Mouse (Mus musculus) hindbrain, embryonic 10.5 days (tissue): ENCODE data around the gene Hddc3. TPM values are rescaled to one million over a fixed set of nuclear protein-coding genes. Genes with fewer than 3 reads are reported as not detected.

Experiments
- DNase-seq: peaks from one replicate; pipeline ENCODE4 v3.0.0-alpha.2; 2017; ENCODE audit warnings: low spot score
- H3K27ac ChIP-seq: fragments of 300-500 bp; sonication (generic); 2 replicates; pipeline ENCODE4 v1.5.1; 2016; ENCODE audit warnings: mild to moderate bottlenecking, moderate library complexity
- H3K27me3 ChIP-seq: fragments of 300-500 bp; sonication (generic); 2 replicates; pipeline ENCODE4 v1.6.1; 2016; ENCODE audit warnings: mild to moderate bottlenecking; ENCODE audit not compliant: poor library complexity, insufficient read depth, severe bottlenecking
- H3K36me3 ChIP-seq: fragments of 300-500 bp; sonication (generic); 2 replicates; pipeline ENCODE4 v1.6.1; 2016; ENCODE audit warnings: mild to moderate bottlenecking, moderate library complexity
- H3K4me1 ChIP-seq: fragments of 300-500 bp; sonication (generic); replicated peaks from 2 replicates; pipeline ENCODE4 v1.6.1; 2016; ENCODE audit warnings: mild to moderate bottlenecking
- H3K4me3 ChIP-seq: fragments of 300-500 bp; sonication (generic); 2 replicates; pipeline ENCODE4 v1.5.1; 2016; ENCODE audit warnings: mild to moderate bottlenecking, moderate library complexity
- H3K9me3 ChIP-seq: fragments of 300-500 bp; sonication (generic); 2 replicates; pipeline ENCODE4 v1.6.1; 2016; ENCODE audit warnings: mild to moderate bottlenecking, moderate library complexity
- WGBS: fragments of 180-500 bp; shearing (Covaris S2); methylation state at CpG from one replicate; pipeline ENCODE4 v1.1.7; 2016; 5-methylcytosine and 5-hydroxymethylcytosine counted together
- polyA plus RNA-seq: library from polyadenylated mRNA; unstranded; fragments of >200 nt; fragmentation: Nextera tagmentation; extraction: Ambion mirVana; gene quantifications from 2 replicates; pipeline ENCODE4 v1.2.1, GENCODE M21; 2016

The Hddc3 gene
- polyA plus RNA-seq, 1 experiment from 2014 or later: 19.6 TPM

GRCm38 (mm10) chr7:80360435-80360834 lies 17.5 kb downstream of the Hddc3 start:
- Histone ChIP-seq H3K27me3 (no peaks in the 10 kb centered on the region), H3K27ac (no peak overlapping the region), H3K36me3 (peaks cover 95% of the 10 kb centered on the region), H3K9me3 (no peaks in the 10 kb centered on the region), H3K4me1 (peaks cover 21% of the 10 kb centered on the region), H3K4me3 (no peak overlapping the region)
- 81% methylated on average over 3 of the region's 3 CpGs for WGBS
- DNase-seq: no peak

GRCm38 (mm10) chr7:80365759-80366158 lies 22.9 kb downstream of the Hddc3 start:
- H3K27ac ChIP-seq: no peak overlapping the region
- 90% methylated on average over 2 of the region's 2 CpGs for WGBS
- no peak for DNase-seq
- no peak overlapping the region for H3K4me3 ChIP-seq
- no peaks in the 10 kb centered on the region for H3K9me3 ChIP-seq
- peaks cover 19% of the 10 kb centered on the region for H3K4me1 ChIP-seq
- peaks cover 75% of the 10 kb centered on the region for H3K36me3 ChIP-seq
- H3K27me3 ChIP-seq: no peaks in the 10 kb centered on the region

GRCm38 (mm10) chr7:80367232-80367631 lies 24.3 kb downstream of the Hddc3 start:
- Histone ChIP-seq H3K9me3 (no peaks in the 10 kb centered on the region), H3K36me3 (peaks cover 60% of the 10 kb centered on the region), H3K4me1 (peaks cover 19% of the 10 kb centered on the region), H3K27ac (no peak overlapping the region), H3K4me3 (no peak overlapping the region), H3K27me3 (no peaks in the 10 kb centered on the region; the same call in 1 of the 2 replicates)
- DNase-seq: no peak
- WGBS: 96% methylated on average over 7 of the region's 7 CpGs

GRCm38 (mm10) chr7:80368009-80368408 lies 25.1 kb downstream of the Hddc3 start:
- no peaks in the 10 kb centered on the region for H3K9me3 ChIP-seq
- no peak overlapping the region for H3K27ac ChIP-seq
- H3K36me3 ChIP-seq: peaks cover 53% of the 10 kb centered on the region
- no peaks in the 10 kb centered on the region; the same call in 1 of the 2 replicates for H3K27me3 ChIP-seq
- 87% methylated on average over 9 of the region's 9 CpGs for WGBS
- no peak for DNase-seq
- H3K4me3 ChIP-seq: no peak overlapping the region
- H3K4me1 ChIP-seq: peaks cover 19% of the 10 kb centered on the region

- 84% methylated on average over 20 of the region's 20 CpGs for WGBS
- peaks cover 44% of the 10 kb centered on the region for H3K36me3 ChIP-seq
Observed at GRCm38 (mm10) chr7:80368635-80369421, 25.9 kb downstream of the Hddc3 start.

GRCm38 (mm10) chr7:80369461-80369860 lies 26.6 kb downstream of the Hddc3 start:
- peaks cover 19% of the 10 kb centered on the region for H3K4me1 ChIP-seq
- WGBS: 72% methylated on average over 5 of the region's 5 CpGs
- no peaks in the 10 kb centered on the region for H3K9me3 ChIP-seq
- H3K36me3 ChIP-seq: peaks cover 38% of the 10 kb centered on the region
- no peak for DNase-seq
- peaks cover 5% of the 10 kb centered on the region; the same call in 1 of the 2 replicates for H3K27me3 ChIP-seq
- H3K27ac ChIP-seq: no peak overlapping the region
- H3K4me3 ChIP-seq: peak overlapping the region; percentile 94

More at GRCm38 (mm10) chr7:80368635-80369421, 25.9 kb downstream of the Hddc3 start:
- DNase-seq: no peak
- Histone ChIP-seq H3K27me3 (peaks cover 5% of the 10 kb centered on the region; the same call in 1 of the 2 replicates), H3K9me3 (no peaks in the 10 kb centered on the region), H3K4me1 (peaks cover 19% of the 10 kb centered on the region), H3K27ac (no peak overlapping the region), H3K4me3 (0 out of 2 replicates have a peak overlapping the region, but pooled peaks have one; percentile 94)

- H3K27me3 ChIP-seq: peaks cover 5% of the 10 kb centered on the region; the same call in 1 of the 2 replicates
- 57% methylated on average over 4 of the region's 4 CpGs for WGBS
- H3K9me3 ChIP-seq: no peaks in the 10 kb centered on the region
- peaks cover 19% of the 10 kb centered on the region for H3K4me1 ChIP-seq
- H3K27ac ChIP-seq: peak overlapping the region; percentile 95
- DNase-seq: no peak
- H3K4me3 ChIP-seq: peak overlapping the region; percentile 94
- H3K36me3 ChIP-seq: peaks cover 33% of the 10 kb centered on the region
Observed at GRCm38 (mm10) chr7:80369967-80370431, 27.1 kb downstream of the Hddc3 start.

GRCm38 (mm10) chr7:80370649-80371040 lies 27.7 kb downstream of the Hddc3 start:
- DNase-seq: no peak
- peaks cover 31% of the 10 kb centered on the region for H3K36me3 ChIP-seq
- H3K27me3 ChIP-seq: peaks cover 5% of the 10 kb centered on the region; the same call in 1 of the 2 replicates
- WGBS: 0% methylated on average over 31 of the region's 31 CpGs
- H3K9me3 ChIP-seq: no peaks in the 10 kb centered on the region
- H3K4me1 ChIP-seq: peaks cover 24% of the 10 kb centered on the region
- H3K4me3 ChIP-seq: peak overlapping the region; percentile 94
- peak overlapping the region; percentile 95 for H3K27ac ChIP-seq

- peaks cover 5% of the 10 kb centered on the region; the same call in 1 of the 2 replicates for H3K27me3 ChIP-seq
- peak; percentile 66 for DNase-seq
- H3K27ac ChIP-seq: peak within 1 kb of the TSS; percentile 95
- H3K4me3 ChIP-seq: peak within 1 kb of the TSS; percentile 94
- no peaks in the 10 kb centered on the region for H3K9me3 ChIP-seq
- H3K36me3 ChIP-seq: peaks cover 25% of the 10 kb centered on the region
- WGBS: under 1% methylated on average over 80 of the region's 86 CpGs
- H3K4me1 ChIP-seq: peaks cover 29% of the 10 kb centered on the region
Observed at GRCm38 (mm10) chr7:80371041-80371751, 28.3 kb downstream of the Hddc3 start, which contains the start of gene Man2a2. TSS of gene Man2a2 (minus strand) at chr7:80371375.

- 83% methylated on average over 3 of the region's 3 CpGs for WGBS
Observed at GRCm38 (mm10) chr7:80372166-80372565, 29.3 kb downstream of the Hddc3 start.

GRCm38 (mm10) chr7:80372667-80373066 lies 29.8 kb downstream of the Hddc3 start:
- 55% methylated on average over 2 of the region's 2 CpGs for WGBS
- no peaks in the 10 kb centered on the region for H3K9me3 ChIP-seq
- H3K27ac ChIP-seq: no peak overlapping the region
- peaks cover 10% of the 10 kb centered on the region for H3K36me3 ChIP-seq
- no peak for DNase-seq
- H3K4me3 ChIP-seq: no peak overlapping the region
- H3K4me1 ChIP-seq: peaks cover 30% of the 10 kb centered on the region
- H3K27me3 ChIP-seq: peaks cover 5% of the 10 kb centered on the region; the same call in 1 of the 2 replicates

More at GRCm38 (mm10) chr7:80372166-80372565, 29.3 kb downstream of the Hddc3 start:
- DNase-seq: no peak
- H3K27me3 ChIP-seq: peaks cover 5% of the 10 kb centered on the region; the same call in 1 of the 2 replicates
- no peaks in the 10 kb centered on the region for H3K9me3 ChIP-seq
- no peak overlapping the region for H3K27ac ChIP-seq
- H3K4me1 ChIP-seq: peaks cover 30% of the 10 kb centered on the region
- no peak overlapping the region for H3K4me3 ChIP-seq
- peaks cover 15% of the 10 kb centered on the region for H3K36me3 ChIP-seq

- Histone ChIP-seq H3K27ac (no peak overlapping the region), H3K9me3 (no peaks in the 10 kb centered on the region), H3K4me1 (peaks cover 30% of the 10 kb centered on the region), H3K4me3 (no peak overlapping the region), H3K27me3 (peaks cover 5% of the 10 kb centered on the region; the same call in 1 of the 2 replicates), H3K36me3 (peaks cover 4% of the 10 kb centered on the region)
- no peak for DNase-seq
- WGBS: 86% methylated on average over 4 of the region's 4 CpGs
Observed at GRCm38 (mm10) chr7:80373352-80373751, 30.4 kb downstream of the Hddc3 start.
